Mouse (Mus musculus): ENCODE measurements at regions not wholly inside any gene's neighbourhood (a gene's known extent, or its start where the extent isn't known, plus 50 kb on each side); places are given as distances from the start of the nearest gene placed in this dataset.

DNA sequence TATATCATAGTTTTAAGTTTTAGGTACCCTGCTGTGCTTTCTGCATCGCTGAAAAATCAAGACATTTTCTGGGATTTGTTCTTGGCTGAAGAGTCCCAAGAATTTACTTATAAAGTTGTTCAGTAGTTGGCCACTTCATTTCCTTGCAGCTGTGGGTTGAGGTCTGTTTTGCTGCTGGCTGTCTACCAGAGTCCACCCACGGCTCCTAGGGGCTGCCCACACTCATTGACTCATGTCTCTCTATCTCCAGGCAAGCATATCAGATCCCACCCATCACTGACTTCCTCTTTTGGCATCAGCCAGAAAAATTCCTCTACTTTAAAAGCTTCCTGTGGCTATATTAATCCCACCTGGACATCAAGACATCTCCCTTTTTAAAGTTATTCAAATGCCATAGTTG, 263.9 kb downstream of the Kctd12 start:
- TF ChIP-seq POLR2A (IDR thresholded peaks at IDR 0.05; ENCODE audit: borderline replicate concordance, insufficient read depth, low read length): no peak
- TF ChIP-seq CTCF (IDR thresholded peaks at IDR 0.05; ENCODE audit: borderline replicate concordance, insufficient read depth, low read depth, low read length): no peak

Measured in cerebellum, adult 2 months (tissue).